In genomic region chrX:133687666-133688151, GRCm38 (mm10) we compare ENCODE assay signal across 8 mouse cellular contexts. TPM values are rescaled to one million over a fixed set of nuclear protein-coding genes. Genes with fewer than 3 reads are reported as not detected.
DNase-seq lines count a peak whose midpoint lies in the region; ATAC-seq and TF ChIP-seq lines count a peak whose summit lies in the region.
"Had no signal": no experiment of that assay in that cellular context is flagged by ENCODE, and none has a peak within 500 bp of the region (broad histone marks: within the 10 kb centered on the region; RNA-seq: fewer than 3 reads in every experiment).

No protein-coding gene starts in this region.

- ATAC-seq in forebrain, embryonic 15.5 days (replicated peaks) = peak; percentile 36; the same call in 1 of the 2 replicates
- ATAC-seq in neural tube, embryonic 12.5 days (ENCODE audit: low FRiP score, low read depth) = peak; percentile 5; the same call in 1 of the 2 replicates
- ATAC-seq in granulocyte monocyte progenitor cell, adult 5-6 weeks (replicated peaks; ENCODE audit: poor library complexity, severe bottlenecking) = no peak

- H3K27me3 ChIP-seq in forebrain, embryonic 15.5 days = no peaks in the 10 kb centered on the region
- 0 out of 2 replicates have a peak, but pooled peaks cover 6% of the 10 kb centered on the region for H3K27me3 ChIP-seq in neural tube, embryonic 12.5 days (replicated peaks)

- peak overlapping the region; percentile 54 for H3K9ac ChIP-seq in forebrain, embryonic 15.5 days (replicated peaks)
- H3K9ac ChIP-seq in neural tube, embryonic 12.5 days = peak overlapping the region; percentile 49

- H3K9me3 ChIP-seq in forebrain, embryonic 15.5 days = no peaks in the 10 kb centered on the region
- H3K9me3 ChIP-seq in neural tube, embryonic 12.5 days = no peaks in the 10 kb centered on the region

- H3K4me3 ChIP-seq in lung, adult 2 months (replicated peaks; ENCODE audit: extremely low read depth, low read depth, low read length) = peak overlapping the region; percentile 10
- H3K4me3 ChIP-seq in bone marrow macrophage, adult 2 months (ENCODE audit: insufficient read depth, low read length) = peak overlapping the region; percentile 5; the same call in 1 of the 2 replicates
- H3K4me3 ChIP-seq in forebrain, embryonic 15.5 days = peak overlapping the region; percentile 65
- peak overlapping the region; percentile 50 for H3K4me3 ChIP-seq in neural tube, embryonic 12.5 days

- WGBS in lung, adult 2 months = 30% methylated on average over 37 of the region's 37 CpGs
- WGBS in forebrain, embryonic 15.5 days = 33% methylated on average over 31 of the region's 37 CpGs
- 26% methylated on average over 29 of the region's 37 CpGs for WGBS in neural tube, embryonic 12.5 days

- no peaks in the 10 kb centered on the region for H3K36me3 ChIP-seq in forebrain, embryonic 15.5 days
- no peaks in the 10 kb centered on the region for H3K36me3 ChIP-seq in neural tube, embryonic 12.5 days

- TF ChIP-seq POLR2A in lung, adult 2 months (IDR thresholded peaks at IDR 0.05; ENCODE audit: borderline replicate concordance, extremely low read depth, low read depth, low read length) = no peak
- TF ChIP-seq POLR2A in bone marrow macrophage, adult 2 months (IDR thresholded peaks at IDR 0.05; ENCODE audit: borderline replicate concordance, low read depth, low read length) = no peak

- no peak overlapping the region for H3K27ac ChIP-seq in bone marrow macrophage, adult 2 months (ENCODE audit: insufficient read depth, low read depth, low read length)
- H3K27ac ChIP-seq in forebrain, embryonic 15.5 days (replicated peaks) = peak overlapping the region; percentile 87
- no peak overlapping the region for H3K27ac ChIP-seq in neural tube, embryonic 12.5 days

- H3K4me2 ChIP-seq in forebrain, embryonic 15.5 days (replicated peaks) = peak overlapping the region; percentile 81
- peak overlapping the region; percentile 78 for H3K4me2 ChIP-seq in neural tube, embryonic 12.5 days (replicated peaks)

- no peak for DNase-seq in lung, adult 2 months
- DNase-seq in lung, postnatal 36 days = no peak
- peak; percentile 19 for DNase-seq in kidney, postnatal 14 days

- H3K4me1 ChIP-seq in lung, adult 2 months (ENCODE audit: control insufficient read depth, insufficient read depth, low read length) = peaks cover 3% of the 10 kb centered on the region; the same call in 1 of the 2 replicates
- H3K4me1 ChIP-seq in bone marrow macrophage, adult 2 months (ENCODE audit: control insufficient read depth, insufficient read depth, low read length) = no peaks in the 10 kb centered on the region
- peaks cover 23% of the 10 kb centered on the region; the same call in 1 of the 2 replicates for H3K4me1 ChIP-seq in forebrain, embryonic 15.5 days
- no peaks in the 10 kb centered on the region for H3K4me1 ChIP-seq in neural tube, embryonic 12.5 days

- no peak for TF ChIP-seq CTCF in lung, adult 2 months (IDR thresholded peaks at IDR 0.05; ENCODE audit: insufficient read depth, low read length)
- TF ChIP-seq CTCF in bone marrow macrophage, adult 2 months (IDR thresholded peaks at IDR 0.05; ENCODE audit: low read depth, low read length) = no peak

RNA-seq across cellular contexts. Expression of gene Pcdh19, which starts 1.1 kb away (rescaled TPM):
- 0.77 and 1.1 TPM in 2 replicates for polyA plus RNA-seq in lung, adult 2 months (2012; rRNA removed)
- polyA plus RNA-seq in bone marrow macrophage, adult 2 months (2012; ENCODE audit: insufficient read depth, insufficient read length, missing spikeins) = 0.11 and 0.83 TPM in 2 replicates
- 14.3 and 14.9 TPM in 2 replicates for polyA plus RNA-seq in forebrain, embryonic 15.5 days (2015; fragmentation: Nextera tagmentation; extraction: Ambion mirVana)
- polyA plus RNA-seq in neural tube, embryonic 12.5 days (2016; fragmentation: Nextera tagmentation; extraction: Ambion mirVana) = 6.6 TPM in 2 replicates
- 0.32 TPM in 1 of 2 replicates, not detected in the other for total RNA-seq in granulocyte monocyte progenitor cell, adult 5-6 weeks (2014; fragmentation: Nextera tagmentation)
- not detected in 2 replicates for total RNA-seq in granulocyte monocyte progenitor cell, adult 5-6 weeks (2017)
- total RNA-seq: neutrophil, adult 5-6 weeks had no signal

Comparison
In these comparisons a context has a peak if more than half of its experiments do, and no peak if none do; other contexts are left out.
1. H3K4me3 ChIP-seq: peak in every context shown above with its lines; median percentile 65 in forebrain, embryonic 15.5 days; 50 in neural tube, embryonic 12.5 days; 10 in lung, adult 2 months; 5 in bone marrow macrophage, adult 2 months.